Mouse (Mus musculus) lung, postnatal 0 days (tissue): ENCODE data around the gene Msl3. TPM values are rescaled to one million over a fixed set of nuclear protein-coding genes. Genes with fewer than 3 reads are reported as not detected.

Source experiments
- ATAC-seq: fragments of 200-750 bp; cut with Nextera tagmentation; 2 replicates; pipeline ENCODE4 v1.8.0; 2017; ENCODE audit warnings: moderate library complexity
- DNase-seq: peaks from one replicate; pipeline ENCODE4 v3.0.0-alpha.2; 2016; ENCODE audit warnings: low spot score
- H3K27ac ChIP-seq: fragments of 300-500 bp; sonication (generic); 2 replicates; pipeline ENCODE4 v1.5.1; 2014; ENCODE audit warnings: antibody characterized with exemption, mild to moderate bottlenecking, low read length, mixed read lengths
- H3K27me3 ChIP-seq: fragments of 300-500 bp; sonication (generic); replicated peaks from 2 replicates; pipeline ENCODE4 v1.6.1; 2014; ENCODE audit warnings: low read length, mixed read lengths; ENCODE audit not compliant: insufficient read depth
- H3K36me3 ChIP-seq: fragments of 300-500 bp; sonication (generic); 2 replicates; pipeline ENCODE4 v1.6.1; 2014; ENCODE audit warnings: low read length, mixed read lengths; ENCODE audit not compliant: insufficient read depth
- H3K4me1 ChIP-seq: fragments of 300-500 bp; sonication (generic); 2 replicates; pipeline ENCODE4 v1.6.1; 2014; ENCODE audit warnings: antibody characterized with exemption, low read depth, low read length, mixed read lengths; ENCODE audit not compliant: insufficient read depth
- H3K4me2 ChIP-seq: fragments of 300-500 bp; sonication (generic); replicated peaks from 2 replicates; pipeline ENCODE4 v1.6.1; 2014; ENCODE audit warnings: low read depth, mild to moderate bottlenecking, low read length, moderate library complexity, mixed read lengths
- H3K4me3 ChIP-seq: fragments of 300-500 bp; sonication (generic); 2 replicates; pipeline ENCODE4 v1.5.1; 2014; ENCODE audit warnings: low read depth, low read length
- H3K9ac ChIP-seq: fragments of 300-500 bp; sonication (generic); replicated peaks from 2 replicates; pipeline ENCODE4 v1.6.1; 2014; ENCODE audit warnings: low read depth, mild to moderate bottlenecking
- H3K9me3 ChIP-seq: fragments of 300-500 bp; sonication (generic); 2 replicates; pipeline ENCODE4 v1.6.1; 2016; ENCODE audit warnings: low read length, mixed read lengths
- CTCF ChIP-seq: IDR thresholded peaks from 2 replicates; pipeline ENCODE4 v1.5.1; 2016; ENCODE audit warnings: antibody characterized with exemption, mild to moderate bottlenecking
- EP300 ChIP-seq: IDR thresholded peaks from 2 replicates; pipeline ENCODE4 v1.6.1; 2016; ENCODE audit warnings: antibody characterized with exemption, mild to moderate bottlenecking, control low read depth
- WGBS: fragments of 180-500 bp; shearing (Covaris S2); extraction: QIAGEN DNeasy Blood & Tissue Kit; methylation state at CpG from one replicate; pipeline ENCODE4 v1.1.7; 2014; 5-methylcytosine and 5-hydroxymethylcytosine counted together
- polyA plus RNA-seq: library from polyadenylated mRNA; unstranded; fragments of >200 nt; fragmentation: Nextera tagmentation; extraction: Ambion mirVana; gene quantifications from 2 replicates; pipeline ENCODE4 v1.2.1, GENCODE M21; 2015

Gene Msl3
- polyA plus RNA-seq, 1 experiment from 2014 or later, result 23.8 TPM

DNA sequence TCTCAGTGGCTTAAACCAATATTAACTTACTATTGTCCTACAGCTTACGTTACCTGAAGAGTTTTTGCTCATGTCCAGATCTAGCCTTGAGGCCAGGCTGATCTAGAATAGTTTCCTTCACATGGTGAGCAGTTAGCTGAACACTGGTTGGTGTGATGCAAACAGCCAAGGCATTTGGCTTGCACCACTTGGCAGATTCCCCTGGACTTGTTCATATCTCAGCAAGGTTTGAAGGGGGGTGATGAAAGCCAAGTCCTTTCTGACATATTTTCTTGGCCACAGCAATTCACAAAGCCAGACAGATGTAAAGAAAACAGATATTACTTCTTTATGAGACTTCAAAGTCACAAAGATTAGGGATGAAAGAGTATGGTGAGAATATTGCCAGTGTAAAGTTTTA is 30.2 kb downstream of the Msl3 start:
- Histone ChIP-seq H3K9ac (no peak overlapping the region), H3K36me3 (no peaks in the 10 kb centered on the region), H3K27ac (no peak overlapping the region), H3K4me3 (no peak overlapping the region), H3K4me2 (no peak overlapping the region), H3K9me3 (no peaks in the 10 kb centered on the region), H3K27me3 (no peaks in the 10 kb centered on the region), H3K4me1 (no peaks in the 10 kb centered on the region)
- no peak for DNase-seq
- no peak for TF ChIP-seq EP300
- TF ChIP-seq CTCF, result no peak
- no peak for ATAC-seq
- 72% methylated on average over 1 of the region's 1 CpGs for WGBS

DNA sequence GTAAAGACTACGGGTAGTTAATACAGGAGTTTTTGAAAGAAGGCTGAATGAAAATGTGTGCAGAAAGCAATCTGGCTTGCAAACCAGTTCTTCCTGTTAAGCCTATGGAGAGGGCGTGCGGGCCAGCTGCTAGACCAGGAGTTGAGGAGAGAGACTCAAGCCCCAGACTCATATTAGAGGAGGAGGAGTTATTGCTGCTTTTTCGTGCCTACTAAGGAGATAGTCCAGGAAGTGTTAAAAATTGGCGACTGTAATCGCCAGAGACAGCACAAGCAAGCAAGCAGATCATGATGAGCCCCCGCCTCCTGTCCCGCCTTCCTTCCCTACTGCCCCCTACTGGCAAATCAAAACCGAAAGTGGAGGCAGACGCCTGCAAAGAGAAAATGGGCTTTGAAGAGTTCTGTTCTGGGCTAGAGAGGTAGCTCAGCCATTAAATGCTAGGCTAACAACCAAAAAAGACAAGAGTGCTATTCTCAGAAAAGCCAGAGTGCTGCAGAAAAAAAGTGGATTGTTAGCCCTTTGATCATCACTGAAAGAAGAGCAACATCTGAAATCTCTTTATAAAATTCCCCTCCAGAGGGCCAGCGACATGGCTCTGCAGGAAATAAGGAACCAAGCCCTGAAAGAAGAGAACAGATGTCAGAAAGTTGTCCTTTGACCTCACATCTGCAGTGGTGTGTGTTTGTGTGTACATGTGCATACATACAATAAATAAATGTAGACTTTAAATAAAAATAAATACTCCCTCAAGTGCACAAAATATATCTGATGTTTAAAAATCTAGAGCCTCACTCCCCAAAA is 33.9 kb downstream of the Msl3 start:
- no peaks in the 10 kb centered on the region for H3K27me3 ChIP-seq
- WGBS, result 10% methylated on average over 11 of the region's 11 CpGs

More for the DNA sequence above, 33.9 kb downstream of the Msl3 start:
- Histone ChIP-seq H3K9ac (no peak overlapping the region), H3K4me1 (no peaks in the 10 kb centered on the region), H3K4me2 (peak overlapping the region; percentile 51), H3K27ac (no peak overlapping the region), H3K9me3 (no peaks in the 10 kb centered on the region), H3K36me3 (no peaks in the 10 kb centered on the region), H3K4me3 (peak overlapping the region; percentile 41)
- TF ChIP-seq EP300, result no peak
- TF ChIP-seq CTCF, result peak; percentile 67
- peak; percentile 54 for DNase-seq
- peak; percentile 62 for ATAC-seq

Other genes starting within 250 kb of the Msl3 start
- 0.01 and 0.02 TPM in 2 replicates for gene Frmpd4, start 96.7 kb downstream of the Msl3 start, polyA plus RNA-seq
- gene Arhgap6, start 121.2 kb upstream of the Msl3 start, polyA plus RNA-seq, result 11.1 and 12.1 TPM in 2 replicates